Mouse (Mus musculus) cortical plate, adult 2 months (tissue): ENCODE data around the gene Zfp46. TPM values are rescaled to one million over a fixed set of nuclear protein-coding genes. Genes with fewer than 3 reads are reported as not detected.

Experiments
- H3K27ac ChIP-seq: fragments of 200-500 bp; 2 replicates; pipeline ENCODE4 v1.5.1; 2012; ENCODE audit warnings: low read length, control low read depth, inconsistent platforms; ENCODE audit not compliant: insufficient read depth
- H3K4me1 ChIP-seq: fragments of 200-500 bp; 2 replicates; pipeline ENCODE4 v1.6.1; 2011; ENCODE audit warnings: low read length; ENCODE audit not compliant: control insufficient read depth, insufficient read depth
- H3K4me3 ChIP-seq: fragments of 200-500 bp; 2 replicates; pipeline ENCODE4 v1.5.1; 2011; ENCODE audit warnings: mild to moderate bottlenecking, low read length, control low read depth; ENCODE audit not compliant: insufficient read depth
- CTCF ChIP-seq: fragments of 200-500 bp; IDR thresholded peaks from 2 replicates; pipeline ENCODE4 v1.5.1; 2011; ENCODE audit warnings: mild to moderate bottlenecking, control low read depth, low read length; ENCODE audit not compliant: insufficient read depth; ENCODE audit errors: extremely low read depth
- POLR2A ChIP-seq: fragments of 200-500 bp; IDR thresholded peaks from 2 replicates; pipeline ENCODE4 v1.6.1; 2011; ENCODE audit warnings: mild to moderate bottlenecking, low read length, control low read depth; ENCODE audit not compliant: insufficient read depth; ENCODE audit errors: extremely low read depth
- polyA plus RNA-seq: library from polyadenylated mRNA; depleted of rRNA; stranded (reverse); fragments of >200 nt; gene quantifications from 2 replicates; pipeline ENCODE4 v1.2.3, GENCODE M21; 2012

Gene Zfp46
- polyA plus RNA-seq, 1 experiment: 61.6 TPM

DNA sequence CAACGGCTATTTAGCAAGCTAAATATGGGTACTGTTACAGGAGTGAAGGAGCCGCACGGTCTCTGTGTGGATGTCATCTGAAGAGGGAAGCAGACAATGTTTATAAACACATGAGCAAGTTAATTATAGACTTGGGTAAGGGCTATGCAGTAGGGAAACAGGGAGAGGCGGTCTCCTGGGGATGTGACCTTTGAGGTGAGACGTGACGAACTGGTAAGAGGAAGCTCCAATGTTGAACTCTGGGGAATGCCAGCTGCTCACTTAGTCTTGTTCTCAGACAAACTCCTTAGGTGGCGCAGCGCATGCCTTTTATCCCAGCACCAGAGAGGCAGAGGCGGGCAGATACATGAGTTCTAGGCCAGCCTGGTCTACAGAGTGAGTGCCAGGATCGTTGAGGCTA is 22.6 kb upstream of the Zfp46 start:
- Histone ChIP-seq H3K27ac (no peak overlapping the region), H3K4me3 (no peak overlapping the region), H3K4me1 (no peaks in the 10 kb centered on the region)
- no peak for TF ChIP-seq POLR2A

DNA sequence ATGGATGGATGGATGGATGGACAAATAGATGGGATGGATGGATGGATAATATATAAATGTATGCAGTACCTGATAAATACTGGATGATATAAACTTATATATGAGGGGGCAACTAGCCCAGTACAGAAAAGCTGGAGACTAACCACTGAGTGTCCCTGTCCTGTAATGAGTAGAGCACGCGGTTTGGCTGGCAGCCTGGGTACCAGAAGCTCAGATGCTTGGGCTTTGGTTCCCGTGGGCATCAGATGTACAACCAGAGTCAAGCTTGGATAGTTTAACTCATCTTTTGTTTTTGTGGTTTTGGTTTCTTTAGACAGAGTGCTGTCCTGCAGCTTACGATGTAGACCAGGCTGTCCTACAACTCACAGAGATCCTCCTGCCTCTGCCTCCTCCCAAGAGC is 20.9 kb upstream of the Zfp46 start:
- TF ChIP-seq CTCF (no peak), POLR2A (no peak)
- H3K4me3 ChIP-seq: no peak overlapping the region
- H3K27ac ChIP-seq: no peak overlapping the region
- no peaks in the 10 kb centered on the region for H3K4me1 ChIP-seq

GRCm38 (mm10) chr4:136266716-136267343 is 17.7 kb upstream of the Zfp46 start:
- Histone ChIP-seq H3K4me1 (no peaks in the 10 kb centered on the region), H3K4me3 (no peak overlapping the region), H3K27ac (no peak overlapping the region)
- TF ChIP-seq CTCF (no peak), POLR2A (no peak)

GRCm38 (mm10) chr4:136268912-136269311 is 15.6 kb upstream of the Zfp46 start:
- TF ChIP-seq POLR2A (no peak), CTCF (no peak)
- Histone ChIP-seq H3K4me1 (no peaks in the 10 kb centered on the region), H3K27ac (no peak overlapping the region), H3K4me3 (no peak overlapping the region)

DNA sequence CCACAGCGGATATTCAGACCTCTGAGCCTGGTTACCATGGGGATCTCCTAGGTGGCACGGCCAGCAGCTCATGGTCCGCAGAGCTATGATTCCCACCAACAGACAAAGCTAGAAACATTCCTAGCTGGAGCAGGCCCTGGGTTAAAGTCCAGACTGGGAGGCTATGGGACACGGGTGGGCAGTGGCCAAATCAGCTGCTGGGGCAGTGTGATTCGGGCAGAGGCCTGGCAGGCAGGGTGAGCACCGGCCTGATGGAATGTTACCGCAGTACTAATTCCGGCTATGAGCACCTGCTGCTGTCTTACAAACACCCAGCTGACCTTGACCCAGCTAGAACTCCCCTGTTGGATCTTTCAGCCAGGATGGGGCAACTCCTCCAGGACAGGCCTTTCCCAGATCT is 13.8 kb upstream of the Zfp46 start:
- TF ChIP-seq POLR2A: no peak
- no peak for TF ChIP-seq CTCF
- H3K4me3 ChIP-seq: no peak overlapping the region

DNA sequence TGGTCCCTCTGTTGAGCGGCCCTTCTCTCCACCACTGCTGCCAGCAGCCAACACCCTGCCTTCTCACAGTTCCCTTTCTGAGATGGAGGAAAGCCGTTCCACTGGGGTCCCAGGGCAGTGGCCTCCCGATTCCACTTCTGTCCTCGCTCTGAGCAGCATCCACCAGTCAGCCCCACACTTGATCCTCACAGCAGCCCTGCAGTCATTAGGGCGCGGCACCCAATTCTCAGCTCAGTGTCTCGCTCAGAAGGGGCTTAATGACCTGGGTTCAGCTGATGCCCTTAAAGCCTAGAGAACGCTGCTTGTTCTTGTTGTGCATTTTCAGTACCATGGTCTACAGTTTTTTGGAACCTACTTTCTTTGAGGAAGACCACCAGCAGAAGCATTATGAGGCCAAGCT is 3.4 kb upstream of the Zfp46 start:
- peaks cover 4% of the 10 kb centered on the region for H3K4me1 ChIP-seq
- no peak for TF ChIP-seq POLR2A
- TF ChIP-seq CTCF: no peak
- H3K27ac ChIP-seq: no peak overlapping the region
- no peak overlapping the region for H3K4me3 ChIP-seq

More for the DNA sequence above, 13.8 kb upstream of the Zfp46 start:
- Histone ChIP-seq H3K27ac (no peak overlapping the region), H3K4me1 (no peaks in the 10 kb centered on the region)

DNA sequence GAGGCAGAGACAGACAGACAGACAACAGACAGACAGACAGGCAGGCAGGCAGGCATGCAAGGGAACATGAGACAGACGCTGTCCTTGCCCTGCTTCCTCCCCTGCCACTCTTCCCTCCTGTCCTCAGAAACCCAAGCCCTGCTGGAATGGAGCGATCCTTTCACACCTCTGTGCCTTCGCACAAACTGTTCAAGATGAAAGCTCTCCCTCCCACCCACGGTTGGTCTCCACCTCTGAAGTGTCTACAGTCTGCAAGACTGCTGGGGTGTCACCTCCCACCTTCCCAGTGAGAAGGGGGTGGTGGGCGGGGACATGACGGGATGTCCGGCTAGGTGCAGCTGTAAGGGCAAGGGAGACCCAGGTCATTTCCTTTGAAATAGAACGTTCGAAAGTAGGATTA is 2.9 kb upstream of the Zfp46 start:
- Histone ChIP-seq H3K4me3 (no peak overlapping the region), H3K4me1 (peaks cover 5% of the 10 kb centered on the region), H3K27ac (no peak overlapping the region)
- TF ChIP-seq POLR2A (no peak), CTCF (no peak)

- TF ChIP-seq POLR2A (no peak), CTCF (no peak)
- H3K27ac ChIP-seq: peak overlapping the region; percentile 85; the same call in 1 of the 2 replicates
- H3K4me1 ChIP-seq: peaks cover 7% of the 10 kb centered on the region
- no peak overlapping the region for H3K4me3 ChIP-seq
Measured at GRCm38 (mm10) chr4:136282621-136283480, 1.6 kb upstream of the Zfp46 start.

- peaks cover 7% of the 10 kb centered on the region for H3K4me1 ChIP-seq
- H3K27ac ChIP-seq: no peak overlapping the region
- no peak overlapping the region for H3K4me3 ChIP-seq
- peak; percentile 33; the same call in 1 of the 2 replicates for TF ChIP-seq POLR2A
- TF ChIP-seq CTCF: no peak
Measured at GRCm38 (mm10) chr4:136283783-136284182, 700 bp upstream of the Zfp46 start.

DNA sequence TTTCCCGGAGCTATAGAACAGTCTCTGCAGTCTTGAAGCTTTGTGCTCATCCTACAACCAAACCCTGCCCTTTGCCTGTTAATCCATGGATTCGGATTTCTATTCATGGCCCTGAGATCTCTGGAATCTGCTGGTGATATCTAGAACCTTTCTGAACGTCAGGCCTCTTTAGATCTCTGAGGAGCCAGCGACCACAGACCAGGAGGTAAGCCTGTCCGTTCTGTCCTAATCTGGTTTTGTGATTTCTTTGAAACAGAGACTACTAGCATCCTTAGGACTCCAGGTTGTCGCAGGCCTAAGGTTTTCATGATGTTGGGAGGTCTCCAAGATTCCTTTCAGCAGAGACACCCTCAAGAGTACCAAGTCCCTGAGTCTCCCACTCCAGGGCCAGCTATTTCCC is 408 bp downstream of the Zfp46 start:
- TF ChIP-seq CTCF (no peak), POLR2A (no peak)
- Histone ChIP-seq H3K27ac (peak overlapping the region; percentile 97), H3K4me1 (peaks cover 7% of the 10 kb centered on the region), H3K4me3 (peak overlapping the region; percentile 46)
